Mouse (Mus musculus) liver, postnatal 0 days (tissue): ENCODE results near the gene Prdx5. TPM values are rescaled to one million over a fixed set of nuclear protein-coding genes. Genes with fewer than 3 reads are reported as not detected.

Experiments used
- ATAC-seq: fragments of 200-750 bp; cut with Nextera tagmentation; 2 replicates; pipeline ENCODE4 v1.8.0; 2017; ENCODE audit warnings: mild to moderate bottlenecking, moderate library complexity
- DNase-seq: peaks from one replicate; pipeline ENCODE4 v3.0.0-alpha.2; 2016
- H3K27ac ChIP-seq: fragments of 300-500 bp; sonication (generic); 2 replicates; pipeline ENCODE4 v1.5.1; 2014; ENCODE audit warnings: antibody characterized with exemption, moderate library complexity, mild to moderate bottlenecking, low read depth
- H3K27me3 ChIP-seq: fragments of 300-500 bp; sonication (generic); 2 replicates; pipeline ENCODE4 v1.6.1; 2014; ENCODE audit warnings: low read length, control low read depth, mixed read lengths; ENCODE audit not compliant: insufficient read depth
- H3K36me3 ChIP-seq: fragments of 300-500 bp; sonication (generic); replicated peaks from 2 replicates; pipeline ENCODE4 v1.6.1; 2014; ENCODE audit warnings: mild to moderate bottlenecking, control low read depth, low read length, moderate library complexity, mixed read lengths; ENCODE audit not compliant: insufficient read depth
- H3K4me1 ChIP-seq: fragments of 300-500 bp; sonication (generic); 2 replicates; pipeline ENCODE4 v1.6.1; 2014; ENCODE audit warnings: antibody characterized with exemption, mild to moderate bottlenecking, control low read depth; ENCODE audit not compliant: insufficient read depth
- H3K4me2 ChIP-seq: fragments of 300-500 bp; sonication (generic); 2 replicates; pipeline ENCODE4 v1.6.1; 2014; ENCODE audit warnings: low read depth, mild to moderate bottlenecking, low read length, moderate library complexity, mixed read lengths
- H3K4me3 ChIP-seq: fragments of 300-500 bp; sonication (generic); 2 replicates; pipeline ENCODE4 v1.5.1; 2014; ENCODE audit warnings: low read depth, low read length
- H3K9ac ChIP-seq: fragments of 300-500 bp; sonication (generic); replicated peaks from 2 replicates; pipeline ENCODE4 v1.6.1; 2014; ENCODE audit warnings: mild to moderate bottlenecking, moderate library complexity
- H3K9me3 ChIP-seq: fragments of 300-500 bp; sonication (generic); 2 replicates; pipeline ENCODE4 v1.6.1; 2016; ENCODE audit warnings: mild to moderate bottlenecking, control low read depth, low read length, mixed read lengths
- CTCF ChIP-seq: sonication (generic); IDR thresholded peaks from 2 replicates; pipeline ENCODE4 v1.5.1; 2016; ENCODE audit warnings: antibody characterized with exemption, low read depth
- EP300 ChIP-seq: IDR thresholded peaks from 2 replicates; pipeline ENCODE4 v1.6.1; 2016; ENCODE audit warnings: antibody characterized with exemption, low read depth, mild to moderate bottlenecking
- WGBS: fragments of 180-500 bp; shearing (Covaris S2); extraction: QIAGEN DNeasy Blood & Tissue Kit; methylation state at CpG from one replicate; pipeline ENCODE4 v1.1.7; 2014; ENCODE audit not compliant: insufficient replicate concordance; 5-methylcytosine and 5-hydroxymethylcytosine counted together
- polyA plus RNA-seq: library from polyadenylated mRNA; unstranded; fragments of >200 nt; fragmentation: Nextera tagmentation; extraction: Ambion mirVana; gene quantifications from 2 replicates; pipeline ENCODE4 v1.2.1, GENCODE M21; 2015

Prdx5 gene
- 371 and 389 TPM in 2 replicates for polyA plus RNA-seq

DNA sequence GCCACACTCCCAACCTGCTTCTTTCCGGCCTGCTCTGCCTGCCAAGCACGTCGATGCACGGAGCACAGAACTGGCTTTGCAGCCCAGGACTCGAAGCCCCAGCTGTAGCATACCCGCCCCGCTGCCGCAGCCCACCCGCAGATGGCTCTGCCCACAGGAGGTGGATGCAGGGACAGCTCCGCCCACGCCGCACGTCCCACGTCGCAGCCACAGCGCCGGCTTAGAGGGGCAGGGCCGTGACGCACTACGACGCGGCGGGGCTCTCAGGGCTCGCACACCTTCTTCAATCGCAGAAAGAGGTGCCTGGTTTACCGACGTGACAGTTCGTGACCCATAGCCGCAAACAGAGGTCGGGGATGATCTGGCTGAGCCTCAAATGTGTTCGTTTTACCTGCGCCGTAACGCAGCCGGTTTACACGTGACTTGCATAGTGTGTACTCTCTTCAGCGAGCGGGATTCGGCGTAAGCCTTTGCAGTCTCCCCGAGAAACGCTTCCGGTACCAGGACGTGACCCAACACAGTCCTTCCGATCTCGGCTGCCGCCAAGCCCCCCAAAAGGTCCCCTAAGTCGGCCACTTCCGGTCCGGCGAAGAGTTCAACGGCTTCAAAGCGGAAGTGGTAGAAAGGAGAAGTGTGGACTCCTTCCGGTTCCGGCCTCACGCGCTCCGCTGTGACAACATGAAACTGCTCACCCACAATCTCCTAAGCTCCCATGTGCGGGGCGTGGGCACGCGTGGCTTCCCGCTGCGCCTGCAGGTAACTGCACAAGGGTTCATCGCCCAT lies at the start of gene Prdx5, which contains the start of gene Trmt112:
Gene Prdx5 (minus strand): TSS at position 600 of the 783 bp plus-strand sequence.
Gene Trmt112 (plus strand): TSS at position 192 of the 783 bp plus-strand sequence.
- peaks cover 18% of the 10 kb centered on the region for H3K4me1 ChIP-seq

GRCm38 (mm10) chr19:6956461-6956860 lies 46.6 kb upstream of the Prdx5 start:
- H3K36me3 ChIP-seq, result peaks cover 30% of the 10 kb centered on the region

More for the DNA sequence above, at the start of gene Prdx5, which contains the start of gene Trmt112:
- peaks cover 55% of the 10 kb centered on the region for H3K36me3 ChIP-seq
- peak; percentile 89 for ATAC-seq
- under 1% methylated on average over 65 of the region's 65 CpGs for WGBS
- peak within 1 kb of the TSS; percentile 87 for H3K4me2 ChIP-seq
- TF ChIP-seq CTCF (peak; percentile 35), EP300 (peak; percentile 71)
- no peaks in the 10 kb centered on the region for H3K27me3 ChIP-seq
- peak within 1 kb of the TSS; percentile 98 for H3K27ac ChIP-seq
- H3K4me3 ChIP-seq, result peak within 1 kb of the TSS; percentile 70
- peak; percentile 93 for DNase-seq
- H3K9me3 ChIP-seq, result no peaks in the 10 kb centered on the region
- peak within 1 kb of the TSS; percentile 73 for H3K9ac ChIP-seq

GRCm38 (mm10) chr19:6955424-6955823 lies 45.5 kb upstream of the Prdx5 start:
- Histone ChIP-seq H3K9ac (no peak overlapping the region), H3K4me3 (no peak overlapping the region), H3K4me1 (peaks cover 16% of the 10 kb centered on the region), H3K27me3 (no peaks in the 10 kb centered on the region), H3K36me3 (peaks cover 30% of the 10 kb centered on the region), H3K27ac (no peak overlapping the region), H3K4me2 (no peak overlapping the region), H3K9me3 (no peaks in the 10 kb centered on the region)
- DNase-seq (peak; percentile 31), ATAC-seq (no peak)
- TF ChIP-seq EP300 (no peak), CTCF (peak; percentile 7; the same call in 1 of the 2 replicates)
- WGBS, result 78% methylated on average over 6 of the region's 7 CpGs

More at GRCm38 (mm10) chr19:6956461-6956860, 46.6 kb upstream of the Prdx5 start:
- DNase-seq (no peak), ATAC-seq (no peak)
- Histone ChIP-seq H3K4me1 (peaks cover 12% of the 10 kb centered on the region), H3K4me2 (no peak overlapping the region), H3K9ac (no peak overlapping the region), H3K27ac (no peak overlapping the region), H3K27me3 (no peaks in the 10 kb centered on the region), H3K9me3 (no peaks in the 10 kb centered on the region), H3K4me3 (no peak overlapping the region)
- TF ChIP-seq CTCF (no peak), EP300 (no peak)
- WGBS, result 84% methylated on average over 10 of the region's 10 CpGs

DNA sequence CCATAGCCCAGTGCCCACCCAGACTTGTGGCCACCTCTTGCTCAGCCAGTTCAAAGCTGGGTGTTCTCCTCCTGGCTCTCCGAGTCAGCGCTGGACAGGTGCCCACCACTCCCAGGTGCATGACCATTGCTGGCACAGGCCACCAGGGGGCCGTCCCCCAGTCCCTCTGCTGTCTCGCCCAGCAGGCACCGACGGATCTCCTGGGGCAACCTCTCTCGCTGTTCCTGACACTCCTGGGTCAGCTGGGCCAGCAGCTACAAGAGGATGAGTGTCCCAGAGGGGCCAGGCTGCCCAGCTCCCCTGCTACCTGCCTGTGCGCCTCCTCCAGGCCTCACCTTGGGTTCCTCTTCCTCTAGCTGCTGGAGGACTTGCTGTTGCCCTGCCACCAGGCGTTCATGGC lies 44.1 kb upstream of the Prdx5 start:
- no peak overlapping the region for H3K9ac ChIP-seq

GRCm38 (mm10) chr19:6952712-6953037 lies 42.8 kb upstream of the Prdx5 start:
- no peak for TF ChIP-seq EP300
- TF ChIP-seq CTCF, result no peak
- ATAC-seq (no peak), DNase-seq (no peak)
- H3K9me3 ChIP-seq, result no peaks in the 10 kb centered on the region
- peaks cover 17% of the 10 kb centered on the region for H3K36me3 ChIP-seq
- peak overlapping the region; percentile 89 for H3K27ac ChIP-seq
- 14% methylated on average over 3 of the region's 3 CpGs for WGBS
- no peaks in the 10 kb centered on the region for H3K27me3 ChIP-seq
- H3K4me2 ChIP-seq, result peak overlapping the region; percentile 100
- H3K4me1 ChIP-seq, result peaks cover 21% of the 10 kb centered on the region
- peak overlapping the region; percentile 60 for H3K4me3 ChIP-seq
- H3K9ac ChIP-seq, result peak overlapping the region; percentile 64

More for the DNA sequence above, 44.1 kb upstream of the Prdx5 start:
- H3K4me1 ChIP-seq, result peaks cover 21% of the 10 kb centered on the region
- DNase-seq (peak; percentile 58), ATAC-seq (no peak)
- H3K4me3 ChIP-seq, result no peak overlapping the region
- H3K27ac ChIP-seq, result no peak overlapping the region
- no peaks in the 10 kb centered on the region for H3K9me3 ChIP-seq
- no peaks in the 10 kb centered on the region for H3K27me3 ChIP-seq
- TF ChIP-seq CTCF, result peak; percentile 68
- TF ChIP-seq EP300, result no peak
- peaks cover 21% of the 10 kb centered on the region for H3K36me3 ChIP-seq
- H3K4me2 ChIP-seq, result no peak overlapping the region
- 76% methylated on average over 9 of the region's 9 CpGs for WGBS

DNA sequence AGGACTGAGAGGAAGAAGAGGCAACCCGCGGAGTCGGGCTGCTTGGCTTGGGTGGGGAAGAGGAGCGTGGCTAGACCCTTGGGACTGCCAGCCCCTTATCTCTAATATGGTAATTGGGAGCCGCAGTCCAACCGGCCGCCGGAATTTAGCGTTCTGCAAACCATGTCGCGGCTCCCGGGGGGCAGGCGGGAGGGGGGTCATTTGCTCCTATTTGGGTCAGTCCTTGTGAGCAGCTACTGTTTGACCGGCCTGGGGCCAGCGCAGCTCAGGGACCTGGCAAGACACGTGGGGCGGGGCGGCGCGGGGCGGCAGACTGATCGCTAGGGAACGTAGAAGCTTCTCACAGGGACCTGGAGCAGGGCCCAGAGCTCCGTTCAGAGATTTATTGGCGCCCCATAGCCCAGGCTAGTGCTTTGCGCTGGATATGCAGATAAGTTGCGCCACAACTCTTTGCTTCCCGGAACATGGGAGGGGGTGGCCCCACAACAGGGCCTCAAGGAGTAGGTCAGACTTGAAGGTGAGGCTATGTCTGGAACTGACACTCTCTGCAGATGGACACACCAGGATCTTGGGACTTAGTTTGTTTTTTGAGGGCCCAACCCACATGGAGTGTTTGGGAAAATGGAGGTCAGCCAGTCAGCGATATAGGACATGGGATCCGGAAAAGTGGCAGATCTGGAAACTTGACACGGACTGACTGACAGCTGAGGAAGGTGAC lies 42.2 kb upstream of the Prdx5 start:
- H3K27me3 ChIP-seq, result no peaks in the 10 kb centered on the region
- DNase-seq (peak; percentile 78), ATAC-seq (peak; percentile 43)
- 0 out of 2 replicates have a peak, but pooled peaks have one; percentile 7 for TF ChIP-seq EP300
- TF ChIP-seq CTCF, result no peak
- H3K4me2 ChIP-seq, result peak overlapping the region; percentile 100
- H3K27ac ChIP-seq, result peak overlapping the region; percentile 89
- no peaks in the 10 kb centered on the region for H3K9me3 ChIP-seq
- H3K9ac ChIP-seq, result peak overlapping the region; percentile 64
- peaks cover 21% of the 10 kb centered on the region for H3K4me1 ChIP-seq
- peaks cover 12% of the 10 kb centered on the region for H3K36me3 ChIP-seq
- H3K4me3 ChIP-seq, result peak overlapping the region; percentile 60
- WGBS, result 3% methylated on average over 31 of the region's 31 CpGs
